Mouse (Mus musculus): Measurements from ENCODE around the gene Lonp2. TPM values are rescaled to one million over a fixed set of nuclear protein-coding genes. Genes with fewer than 3 reads are reported as not detected.

The Lonp2 gene
- total and polyA plus RNA-seq, 3 experiments = 42.5 to 73.4 (median 47.8) TPM

- no peak for ATAC-seq (ENCODE audit: extremely low read depth, insufficient number of reproducible peaks, low FRiP score, poor library complexity, severe bottlenecking)
- H3K9me3 ChIP-seq (replicated peaks) = no peaks in the 10 kb centered on the region
- peaks cover 65% of the 10 kb centered on the region for H3K36me3 ChIP-seq (replicated peaks)
- no peak for DNase-seq (ENCODE audit: low spot score)
- H3K4me1 ChIP-seq (ENCODE audit: insufficient read depth, low read depth, low read length) = no peaks in the 10 kb centered on the region
- no peaks in the 10 kb centered on the region for H3K27me3 ChIP-seq (ENCODE audit: insufficient read depth, low read length)
- TF ChIP-seq GATA2 (IDR thresholded peaks at IDR 0.05; ENCODE audit: borderline replicate concordance, low read depth, low read length) (no peak), GATA1 (IDR thresholded peaks at IDR 0.05; ENCODE audit: borderline replicate concordance, low read length) (no peak), TAL1 (conservative IDR thresholded peaks at IDR 0.05; ENCODE audit: low read depth, low read length) (no peak), CTCF (IDR thresholded peaks at IDR 0.05; ENCODE audit: low read depth, low read length) (no peak), POLR2AphosphoS5 (IDR thresholded peaks at IDR 0.05; ENCODE audit: insufficient replicate concordance, low read depth, low read length) (no peak)
- no peak overlapping the region for H3K4me3 ChIP-seq (ENCODE audit: low read depth, low read length)
Observed at GRCm38 (mm10) chr8:86647771-86648170, 23.9 kb downstream of the Lonp2 start.

DNA sequence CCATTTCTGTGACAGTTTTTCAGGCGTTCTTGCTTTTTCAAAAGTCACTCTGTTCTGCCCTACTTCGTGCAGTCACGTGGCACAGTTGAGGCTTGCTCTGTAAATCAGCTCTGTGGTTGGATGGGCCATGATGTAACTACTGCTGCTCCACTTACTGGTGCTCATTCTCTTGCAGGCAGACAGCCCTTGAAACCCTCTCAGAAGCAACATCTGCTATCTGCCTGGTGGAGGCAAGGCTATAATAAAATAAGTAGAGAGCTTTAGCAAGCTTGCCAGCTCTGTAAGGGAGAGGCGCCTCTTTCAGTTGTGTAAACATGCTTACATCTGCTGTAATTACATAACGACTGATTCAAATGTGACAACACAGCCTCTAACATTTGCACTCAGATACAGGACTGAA lies 27.6 kb downstream of the Lonp2 start:
- Histone ChIP-seq H3K36me3 (replicated peaks) (peaks cover 66% of the 10 kb centered on the region), H3K27me3 (ENCODE audit: insufficient read depth, low read length) (no peaks in the 10 kb centered on the region), H3K9me3 (replicated peaks) (no peaks in the 10 kb centered on the region), H3K4me1 (ENCODE audit: insufficient read depth, low read depth, low read length) (no peaks in the 10 kb centered on the region), H3K4me3 (ENCODE audit: low read depth, low read length) (no peak overlapping the region)
- TF ChIP-seq GATA2 (IDR thresholded peaks at IDR 0.05; ENCODE audit: borderline replicate concordance, low read depth, low read length) = no peak
- TF ChIP-seq POLR2AphosphoS5 (IDR thresholded peaks at IDR 0.05; ENCODE audit: insufficient replicate concordance, low read depth, low read length) = no peak
- no peak for TF ChIP-seq GATA1 (IDR thresholded peaks at IDR 0.05; ENCODE audit: borderline replicate concordance, low read length)
- TF ChIP-seq TAL1 (conservative IDR thresholded peaks at IDR 0.05; ENCODE audit: low read depth, low read length) = no peak
- no peak for TF ChIP-seq CTCF (IDR thresholded peaks at IDR 0.05; ENCODE audit: low read depth, low read length)
- DNase-seq (ENCODE audit: low spot score) (no peak), ATAC-seq (ENCODE audit: extremely low read depth, insufficient number of reproducible peaks, low FRiP score, poor library complexity, severe bottlenecking) (no peak)

GRCm38 (mm10) chr8:86652546-86652945 lies 28.7 kb downstream of the Lonp2 start:
- no peaks in the 10 kb centered on the region for H3K4me1 ChIP-seq (ENCODE audit: insufficient read depth, low read depth, low read length)
- ATAC-seq (ENCODE audit: extremely low read depth, insufficient number of reproducible peaks, low FRiP score, poor library complexity, severe bottlenecking) (no peak), DNase-seq (ENCODE audit: low spot score) (no peak)
- H3K4me3 ChIP-seq (ENCODE audit: low read depth, low read length) = no peak overlapping the region
- peaks cover 63% of the 10 kb centered on the region for H3K36me3 ChIP-seq (replicated peaks)
- no peak for TF ChIP-seq TAL1 (conservative IDR thresholded peaks at IDR 0.05; ENCODE audit: low read depth, low read length)
- TF ChIP-seq GATA2 (IDR thresholded peaks at IDR 0.05; ENCODE audit: borderline replicate concordance, low read depth, low read length) = no peak
- no peak for TF ChIP-seq GATA1 (IDR thresholded peaks at IDR 0.05; ENCODE audit: borderline replicate concordance, low read length)
- TF ChIP-seq CTCF (IDR thresholded peaks at IDR 0.05; ENCODE audit: low read depth, low read length) = no peak
- TF ChIP-seq POLR2AphosphoS5 (IDR thresholded peaks at IDR 0.05; ENCODE audit: insufficient replicate concordance, low read depth, low read length) = no peak
- no peaks in the 10 kb centered on the region for H3K27me3 ChIP-seq (ENCODE audit: insufficient read depth, low read length)
- H3K9me3 ChIP-seq (replicated peaks) = no peaks in the 10 kb centered on the region

DNA sequence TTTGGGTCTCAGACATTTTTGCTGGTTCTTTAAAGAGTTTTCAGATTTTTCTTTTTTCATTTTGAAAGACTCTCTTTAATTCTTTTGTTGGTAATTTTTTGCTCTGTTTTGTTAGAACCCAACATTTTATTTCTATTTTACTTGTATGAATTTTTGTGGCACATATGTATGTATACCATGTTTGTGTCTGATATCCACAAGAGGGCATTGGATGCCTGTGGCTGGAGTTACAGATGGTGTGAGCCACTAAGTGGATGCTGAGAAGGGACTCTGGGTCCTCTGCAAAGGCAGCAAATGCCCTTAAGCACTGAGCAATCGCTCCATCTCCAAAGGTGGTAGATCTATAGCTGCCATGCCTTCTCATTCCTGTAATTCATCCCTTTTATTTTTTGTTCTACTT lies 30.7 kb downstream of the Lonp2 start:
- Histone ChIP-seq H3K9me3 (replicated peaks) (no peaks in the 10 kb centered on the region), H3K4me1 (ENCODE audit: insufficient read depth, low read depth, low read length) (no peaks in the 10 kb centered on the region), H3K36me3 (replicated peaks) (peaks cover 50% of the 10 kb centered on the region), H3K4me3 (ENCODE audit: low read depth, low read length) (no peak overlapping the region), H3K27me3 (ENCODE audit: insufficient read depth, low read length) (no peaks in the 10 kb centered on the region)
- no peak for DNase-seq (ENCODE audit: low spot score)
- no peak for ATAC-seq (ENCODE audit: extremely low read depth, insufficient number of reproducible peaks, low FRiP score, poor library complexity, severe bottlenecking)
- TF ChIP-seq TAL1 (conservative IDR thresholded peaks at IDR 0.05; ENCODE audit: low read depth, low read length) (no peak), GATA1 (IDR thresholded peaks at IDR 0.05; ENCODE audit: borderline replicate concordance, low read length) (no peak), GATA2 (IDR thresholded peaks at IDR 0.05; ENCODE audit: borderline replicate concordance, low read depth, low read length) (no peak), CTCF (IDR thresholded peaks at IDR 0.05; ENCODE audit: low read depth, low read length) (no peak), POLR2AphosphoS5 (IDR thresholded peaks at IDR 0.05; ENCODE audit: insufficient replicate concordance, low read depth, low read length) (no peak)

DNA sequence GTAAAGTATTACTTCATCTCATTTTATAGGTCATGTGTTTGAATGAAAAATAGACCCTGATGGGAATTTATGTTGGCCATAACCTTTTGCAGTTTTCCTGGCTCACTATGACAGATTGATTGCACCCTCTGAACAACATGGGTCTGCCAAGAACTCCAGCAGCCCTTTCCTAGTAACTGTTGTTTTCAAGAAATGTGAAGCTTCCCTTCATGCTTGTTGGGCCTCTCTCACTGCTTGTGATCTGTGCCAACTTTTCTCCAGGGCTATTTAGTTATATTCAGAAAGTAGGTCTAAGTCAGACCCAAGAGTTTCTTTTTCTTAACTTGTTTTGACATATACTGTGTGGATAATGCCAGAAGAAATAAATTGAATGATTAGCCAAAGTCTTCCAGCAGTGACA lies 44.9 kb downstream of the Lonp2 start:
- no peak overlapping the region for H3K4me3 ChIP-seq (ENCODE audit: low read depth, low read length)

GRCm38 (mm10) chr8:86669259-86669658 lies 45.4 kb downstream of the Lonp2 start:
- Histone ChIP-seq H3K4me1 (ENCODE audit: insufficient read depth, low read depth, low read length) (no peaks in the 10 kb centered on the region), H3K36me3 (replicated peaks) (peaks cover 76% of the 10 kb centered on the region), H3K9me3 (replicated peaks) (no peaks in the 10 kb centered on the region), H3K4me3 (ENCODE audit: low read depth, low read length) (no peak overlapping the region), H3K27me3 (ENCODE audit: insufficient read depth, low read length) (no peaks in the 10 kb centered on the region)
- no peak for DNase-seq (ENCODE audit: low spot score)
- ATAC-seq (ENCODE audit: extremely low read depth, insufficient number of reproducible peaks, low FRiP score, poor library complexity, severe bottlenecking) = no peak
- no peak for TF ChIP-seq GATA1 (IDR thresholded peaks at IDR 0.05; ENCODE audit: borderline replicate concordance, low read length)
- no peak for TF ChIP-seq TAL1 (conservative IDR thresholded peaks at IDR 0.05; ENCODE audit: low read depth, low read length)
- no peak for TF ChIP-seq CTCF (IDR thresholded peaks at IDR 0.05; ENCODE audit: low read depth, low read length)
- TF ChIP-seq GATA2 (IDR thresholded peaks at IDR 0.05; ENCODE audit: borderline replicate concordance, low read depth, low read length) = no peak
- no peak for TF ChIP-seq POLR2AphosphoS5 (IDR thresholded peaks at IDR 0.05; ENCODE audit: insufficient replicate concordance, low read depth, low read length)

More for the DNA sequence above, 44.9 kb downstream of the Lonp2 start:
- ATAC-seq (ENCODE audit: extremely low read depth, insufficient number of reproducible peaks, low FRiP score, poor library complexity, severe bottlenecking) (no peak), DNase-seq (ENCODE audit: low spot score) (no peak)
- TF ChIP-seq CTCF (IDR thresholded peaks at IDR 0.05; ENCODE audit: low read depth, low read length) (no peak), POLR2AphosphoS5 (IDR thresholded peaks at IDR 0.05; ENCODE audit: insufficient replicate concordance, low read depth, low read length) (no peak), GATA1 (IDR thresholded peaks at IDR 0.05; ENCODE audit: borderline replicate concordance, low read length) (no peak), TAL1 (conservative IDR thresholded peaks at IDR 0.05; ENCODE audit: low read depth, low read length) (no peak), GATA2 (IDR thresholded peaks at IDR 0.05; ENCODE audit: borderline replicate concordance, low read depth, low read length) (no peak)
- no peaks in the 10 kb centered on the region for H3K4me1 ChIP-seq (ENCODE audit: insufficient read depth, low read depth, low read length)
- H3K9me3 ChIP-seq (replicated peaks) = no peaks in the 10 kb centered on the region
- peaks cover 72% of the 10 kb centered on the region for H3K36me3 ChIP-seq (replicated peaks)
- no peaks in the 10 kb centered on the region for H3K27me3 ChIP-seq (ENCODE audit: insufficient read depth, low read length)
